Mouse (Mus musculus) adrenal gland, postnatal 4 days (tissue): ENCODE data around the gene Uvrag. TPM values are rescaled to one million over a fixed set of nuclear protein-coding genes. Genes with fewer than 3 reads are reported as not detected.

Experiments
- DNase-seq, 2 experiments: peaks; one replicate each; pipeline ENCODE4 v3.0.0; 2021 to 2022; ENCODE audit warnings: low spot score in 2 of 2, mixed read lengths in 2 of 2
- total RNA-seq, 2 experiments: library from RNA; stranded (reverse); gene quantifications; 2 replicates each; pipeline ENCODE4 v1.2.3; 2021

The Uvrag gene
- total RNA-seq, 2 experiments from 2014 or later: 32.5 to 43.8 TPM

GRCm38 (mm10) chr7:98856128-98856527 lies 284.8 kb downstream of the Uvrag start:
- DNase-seq: no peak

GRCm38 (mm10) chr7:98855388-98855787 lies 285.6 kb downstream of the Uvrag start:
- DNase-seq: no peak

GRCm38 (mm10) chr7:98853806-98854205 lies 287.1 kb downstream of the Uvrag start:
- DNase-seq: no peak

GRCm38 (mm10) chr7:98852950-98853650 lies 287.8 kb downstream of the Uvrag start:
- no peak for DNase-seq

- no peak for DNase-seq
Measured at GRCm38 (mm10) chr7:98851220-98851619, 289.7 kb downstream of the Uvrag start.

- DNase-seq: no peak
Measured at GRCm38 (mm10) chr7:98850388-98850787, 290.6 kb downstream of the Uvrag start.

GRCm38 (mm10) chr7:98848899-98849640 lies 291.9 kb downstream of the Uvrag start:
- DNase-seq: no peak

- DNase-seq: no peak
Measured at GRCm38 (mm10) chr7:98843649-98844048, 297.3 kb downstream of the Uvrag start.

GRCm38 (mm10) chr7:98842997-98843396 lies 297.9 kb downstream of the Uvrag start:
- no peak for DNase-seq

GRCm38 (mm10) chr7:98841802-98842201 lies 299.1 kb downstream of the Uvrag start:
- DNase-seq: no peak

- no peak for DNase-seq
Measured at GRCm38 (mm10) chr7:98840771-98841170, 300.2 kb downstream of the Uvrag start.

GRCm38 (mm10) chr7:98839312-98839711 lies 301.6 kb downstream of the Uvrag start:
- no peak for DNase-seq

- DNase-seq: peak in 1 of 2 experiments; percentile 33
Measured at GRCm38 (mm10) chr7:98838729-98839141, 302.2 kb downstream of the Uvrag start.

GRCm38 (mm10) chr7:98837901-98838300 lies 303.0 kb downstream of the Uvrag start:
- DNase-seq: peak; percentile 52 to 53

- peak in 1 of 2 experiments; percentile 49 for DNase-seq
Measured at GRCm38 (mm10) chr7:98836646-98837045, 304.3 kb downstream of the Uvrag start.

GRCm38 (mm10) chr7:98835519-98836441 lies 305.2 kb downstream of the Uvrag start:
- no peak for DNase-seq

Other genes starting within 250 kb of the Uvrag start
- gene Dgat2, start 41.6 kb upstream of the Uvrag start, total RNA-seq: 10 to 100 TPM; 34.5 to 55.3 TPM
- 1 to 10 TPM in 1 of 2 experiments, under 1 TPM in 1; 0.34 to 4.1 TPM for gene Mogat2, start 97.5 kb upstream of the Uvrag start, total RNA-seq
- gene Map6, start 126.3 kb upstream of the Uvrag start, total RNA-seq: 10 to 100 TPM; 15.7 to 19.9 TPM
- 100 to 1,000 TPM; 366 to 430 TPM for gene Serpinh1, start 212.1 kb upstream of the Uvrag start, total RNA-seq
- 10 to 100 TPM; 18.4 to 23.4 TPM for gene Gdpd5, start 240.3 kb upstream of the Uvrag start, total RNA-seq